In the genomic region with DNA sequence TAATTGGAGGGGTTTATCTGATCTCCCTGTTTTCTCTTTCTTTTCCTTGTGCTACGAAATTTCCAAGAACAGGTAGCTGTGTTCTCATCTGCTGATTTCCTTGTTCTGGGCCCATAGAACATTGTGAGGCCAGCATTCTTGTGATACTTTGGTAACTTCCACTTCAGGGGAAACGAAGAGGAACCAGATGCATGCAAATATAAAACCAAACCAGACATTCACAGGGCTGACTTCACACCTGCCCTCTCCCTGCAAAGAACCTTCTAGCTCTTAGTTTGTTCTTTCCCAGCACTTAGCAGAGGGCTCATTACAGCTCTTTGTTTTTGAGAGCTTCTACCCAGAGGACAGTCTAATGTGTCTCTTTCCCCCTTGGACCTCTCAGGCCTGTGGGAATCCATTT, we compare ENCODE assay signal across 15 mouse cellular contexts.
"Had no signal": no experiment of that assay in that cellular context is flagged by ENCODE, and none has a peak within 500 bp of the region (broad histone marks: within the 10 kb centered on the region; RNA-seq: fewer than 3 reads in every experiment).

No protein-coding gene starts in this region.

- H3K4me1 ChIP-seq: liver, embryonic 13.5 days; midbrain, embryonic 12.5 days; midbrain, embryonic 15.5 days; neural tube, embryonic 12.5 days; neural tube, embryonic 15.5 days; stomach, embryonic 15.5 days had no signal

- H3K27ac ChIP-seq: kidney, postnatal 0 days; left cerebral cortex, adult 2 months; liver, embryonic 13.5 days; macrophage; midbrain, embryonic 12.5 days; midbrain, embryonic 15.5 days; neural tube, embryonic 12.5 days; neural tube, embryonic 15.5 days; stomach, embryonic 15.5 days had no signal

- H3K4me3 ChIP-seq: left cerebral cortex, adult 2 months; liver, embryonic 13.5 days; midbrain, embryonic 12.5 days; midbrain, embryonic 15.5 days; neural tube, embryonic 12.5 days; neural tube, embryonic 15.5 days; stomach, embryonic 15.5 days had no signal

- DNase-seq: kidney, adult 18-20 months; kidney, postnatal 25 days; layer of hippocampus, postnatal 36 days; liver, embryonic 13.5 days; lung, adult 2 months; lung, postnatal 14 days; thymus, postnatal 25 days had no signal

- ATAC-seq: midbrain, embryonic 15.5 days had no signal

- H3K27me3 ChIP-seq: liver, embryonic 13.5 days; midbrain, embryonic 12.5 days; midbrain, embryonic 15.5 days; neural tube, embryonic 12.5 days; neural tube, embryonic 15.5 days; stomach, embryonic 15.5 days had no signal

- H3K4me2 ChIP-seq: liver, embryonic 13.5 days; midbrain, embryonic 12.5 days; midbrain, embryonic 15.5 days; neural tube, embryonic 12.5 days; neural tube, embryonic 15.5 days; stomach, embryonic 15.5 days had no signal

- H3K9me3 ChIP-seq: liver, embryonic 13.5 days; midbrain, embryonic 12.5 days; midbrain, embryonic 15.5 days; neural tube, embryonic 12.5 days; neural tube, embryonic 15.5 days; stomach, embryonic 15.5 days had no signal

- H3K9ac ChIP-seq: liver, embryonic 13.5 days; midbrain, embryonic 12.5 days; midbrain, embryonic 15.5 days; neural tube, embryonic 12.5 days; neural tube, embryonic 15.5 days; stomach, embryonic 15.5 days had no signal

- H3K36me3 ChIP-seq: liver, embryonic 13.5 days; midbrain, embryonic 12.5 days; midbrain, embryonic 15.5 days; neural tube, embryonic 12.5 days; neural tube, embryonic 15.5 days; stomach, embryonic 15.5 days had no signal
